Mouse (Mus musculus) heart, embryonic 11.5 days (tissue): ENCODE measurements around the gene Nnmt. TPM values are rescaled to one million over a fixed set of nuclear protein-coding genes. Genes with fewer than 3 reads are reported as not detected.

Experiments used
- ATAC-seq: fragments of 200-750 bp; cut with Nextera tagmentation; replicated peaks from 2 replicates; pipeline ENCODE4 v1.8.0; 2017; ENCODE audit warnings: moderate library complexity; ENCODE audit not compliant: insufficient number of reproducible peaks, low FRiP score, low TSS enrichment
- H3K27ac ChIP-seq: fragments of 300-500 bp; sonication (generic); 2 replicates; pipeline ENCODE4 v1.5.1; 2014; ENCODE audit warnings: mild to moderate bottlenecking, low read depth, low read length
- H3K27me3 ChIP-seq: fragments of 300-500 bp; sonication (generic); 2 replicates; pipeline ENCODE4 v1.6.1; 2014; ENCODE audit warnings: mild to moderate bottlenecking, low read length, mixed read lengths; ENCODE audit not compliant: control insufficient read depth, insufficient read depth
- H3K36me3 ChIP-seq: fragments of 300-500 bp; sonication (generic); 2 replicates; pipeline ENCODE4 v1.6.1; 2014; ENCODE audit warnings: mild to moderate bottlenecking, low read length, moderate library complexity, mixed read lengths; ENCODE audit not compliant: control insufficient read depth, insufficient read depth
- H3K4me1 ChIP-seq: fragments of 300-500 bp; sonication (generic); 2 replicates; pipeline ENCODE4 v1.6.1; 2014; ENCODE audit warnings: low read length; ENCODE audit not compliant: control insufficient read depth, insufficient read depth
- H3K4me2 ChIP-seq: fragments of 300-500 bp; sonication (generic); 2 replicates; pipeline ENCODE4 v1.6.1; 2014; ENCODE audit warnings: mild to moderate bottlenecking, moderate library complexity
- H3K4me3 ChIP-seq: fragments of 300-500 bp; sonication (generic); 2 replicates; pipeline ENCODE4 v1.5.1; 2014; ENCODE audit warnings: low read depth, low read length
- H3K9ac ChIP-seq: fragments of 300-500 bp; sonication (generic); 2 replicates; pipeline ENCODE4 v1.6.1; 2014; ENCODE audit warnings: mild to moderate bottlenecking, low read depth, low read length, moderate library complexity
- H3K9me3 ChIP-seq: fragments of 300-500 bp; sonication (generic); replicated peaks from 2 replicates; pipeline ENCODE4 v1.6.1; 2016; ENCODE audit warnings: low read length; ENCODE audit not compliant: control insufficient read depth
- WGBS: fragments of 180-500 bp; shearing (Covaris S2); extraction: QIAGEN DNeasy Blood & Tissue Kit; methylation state at CpG from one replicate; pipeline ENCODE4 v1.1.7; 2014; ENCODE audit not compliant: insufficient replicate concordance; 5-methylcytosine and 5-hydroxymethylcytosine counted together
- polyA plus RNA-seq: library from polyadenylated mRNA; unstranded; fragments of >200 nt; fragmentation: Nextera tagmentation; extraction: Ambion mirVana; gene quantifications from 2 replicates; pipeline ENCODE4 v1.2.1, GENCODE M21; 2014

Nnmt gene
- polyA plus RNA-seq, 1 experiment from 2014 or later = 3.4 TPM

GRCm38 (mm10) chr9:48604226-48604625, 727 bp downstream of the Nnmt start:
- Histone ChIP-seq H3K4me1 (no peaks in the 10 kb centered on the region), H3K4me3 (no peak overlapping the region), H3K36me3 (no peaks in the 10 kb centered on the region), H3K27ac (no peak overlapping the region), H3K9ac (no peak overlapping the region), H3K4me2 (no peak overlapping the region), H3K9me3 (no peaks in the 10 kb centered on the region), H3K27me3 (no peaks in the 10 kb centered on the region)
- ATAC-seq = no peak
- WGBS = 67% methylated on average over 1 of the region's 1 CpGs

DNA sequence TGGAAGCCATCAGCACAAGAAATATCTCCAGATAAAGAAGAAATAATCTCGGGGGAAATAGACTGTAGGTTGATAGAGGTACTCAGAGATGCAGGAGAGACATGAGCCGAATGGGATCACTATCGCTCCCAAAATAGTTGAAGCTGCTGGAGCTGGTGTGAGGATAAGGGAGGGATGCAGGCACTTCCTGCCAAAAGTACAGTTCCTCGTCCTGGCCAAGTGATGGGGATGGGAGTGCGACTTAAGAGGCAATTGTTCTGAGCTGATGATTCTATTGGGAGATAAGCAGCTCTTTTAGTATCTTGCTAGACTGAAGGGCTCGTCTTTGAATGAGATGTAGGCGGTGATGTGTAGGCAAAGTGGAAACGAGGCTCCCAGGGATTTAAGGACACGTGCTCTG, 4.1 kb downstream of the Nnmt start:
- Histone ChIP-seq H3K27me3 (no peaks in the 10 kb centered on the region), H3K4me3 (no peak overlapping the region), H3K9ac (no peak overlapping the region), H3K27ac (no peak overlapping the region), H3K4me2 (no peak overlapping the region), H3K4me1 (no peaks in the 10 kb centered on the region), H3K9me3 (no peaks in the 10 kb centered on the region), H3K36me3 (no peaks in the 10 kb centered on the region)
- WGBS = 63% methylated on average over 9 of the region's 9 CpGs
- ATAC-seq = no peak

GRCm38 (mm10) chr9:48600066-48600465, 4.9 kb downstream of the Nnmt start:
- H3K36me3 ChIP-seq = no peaks in the 10 kb centered on the region
- H3K9ac ChIP-seq = no peak overlapping the region
- no peaks in the 10 kb centered on the region for H3K27me3 ChIP-seq
- WGBS = 60% methylated on average over 2 of the region's 2 CpGs
- no peak for ATAC-seq
- H3K27ac ChIP-seq = no peak overlapping the region
- no peak overlapping the region for H3K4me3 ChIP-seq
- no peak overlapping the region for H3K4me2 ChIP-seq
- no peaks in the 10 kb centered on the region for H3K9me3 ChIP-seq
- H3K4me1 ChIP-seq = no peaks in the 10 kb centered on the region

DNA sequence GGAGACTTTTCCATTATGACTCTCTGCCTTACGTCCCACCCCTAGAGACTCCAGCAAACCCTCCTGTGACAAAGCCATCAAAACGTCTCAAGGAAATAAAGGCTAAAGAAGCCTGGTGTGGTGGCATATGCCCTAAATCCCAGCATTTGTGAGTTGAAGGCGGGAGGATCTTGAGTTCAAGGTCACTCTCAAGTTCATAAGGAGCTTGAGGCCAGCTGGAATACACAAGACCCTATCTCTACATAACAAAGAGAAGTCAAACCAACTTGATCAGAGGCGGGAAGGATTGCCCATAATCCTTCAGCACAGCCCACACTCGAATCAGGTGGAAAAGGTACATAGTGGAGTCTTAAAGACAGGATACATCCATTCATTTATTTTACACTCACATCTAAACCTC, 7.5 kb downstream of the Nnmt start:
- no peak overlapping the region for H3K27ac ChIP-seq
- no peaks in the 10 kb centered on the region for H3K36me3 ChIP-seq
- H3K4me2 ChIP-seq = no peak overlapping the region
- whole genome bisulfite sequencing = 70% methylated on average over 5 of the region's 5 CpGs
- no peaks in the 10 kb centered on the region for H3K27me3 ChIP-seq
- H3K9ac ChIP-seq = no peak overlapping the region
- no peak for ATAC-seq
- H3K4me1 ChIP-seq = no peaks in the 10 kb centered on the region
- H3K9me3 ChIP-seq = no peaks in the 10 kb centered on the region
- H3K4me3 ChIP-seq = no peak overlapping the region

DNA sequence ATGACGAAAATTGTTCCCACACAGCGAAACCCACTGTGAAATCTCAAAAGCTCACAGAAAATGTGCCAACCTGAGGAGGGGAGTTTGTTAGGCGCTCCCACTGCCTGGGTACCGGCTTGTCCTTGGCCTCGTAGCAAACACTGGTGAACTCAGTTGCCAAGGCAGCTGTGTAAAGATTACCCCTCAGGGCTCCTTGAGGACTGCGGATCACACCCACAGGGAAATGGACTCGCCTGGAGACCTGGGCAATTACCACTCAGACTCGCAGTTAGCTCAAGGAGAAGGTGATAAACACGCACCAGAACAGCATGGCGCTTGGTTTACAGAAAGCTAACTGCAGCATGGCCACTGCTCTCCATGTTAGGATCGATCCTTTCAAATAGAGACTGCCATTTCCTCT, 8.0 kb downstream of the Nnmt start:
- ATAC-seq = no peak
- H3K36me3 ChIP-seq = no peaks in the 10 kb centered on the region
- no peaks in the 10 kb centered on the region for H3K9me3 ChIP-seq
- H3K27ac ChIP-seq = no peak overlapping the region
- no peak overlapping the region for H3K4me3 ChIP-seq
- H3K9ac ChIP-seq = no peak overlapping the region
- 68% methylated on average over 11 of the region's 11 CpGs for WGBS
- no peaks in the 10 kb centered on the region for H3K4me1 ChIP-seq
- no peak overlapping the region for H3K4me2 ChIP-seq
- no peaks in the 10 kb centered on the region for H3K27me3 ChIP-seq

DNA sequence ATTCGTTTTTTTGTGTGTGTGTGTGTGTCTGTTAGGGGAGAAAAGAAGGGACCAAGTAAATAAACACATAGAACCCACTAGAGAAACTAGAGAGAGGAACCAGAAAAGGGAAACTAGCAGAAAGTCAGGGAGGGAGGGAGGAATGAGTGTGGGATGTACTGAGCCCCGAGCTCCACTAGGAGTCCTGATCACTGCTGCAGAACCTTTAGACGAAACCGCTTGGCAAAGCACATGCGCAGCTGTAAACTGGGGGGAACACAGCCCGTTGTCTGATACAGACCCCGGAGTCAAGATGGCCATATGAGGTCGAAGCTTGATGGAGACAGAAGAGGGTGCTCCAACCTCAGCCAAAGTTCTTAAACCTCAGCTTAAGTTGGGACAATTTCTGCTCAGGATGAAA, 11.0 kb downstream of the Nnmt start:
- WGBS = 59% methylated on average over 8 of the region's 8 CpGs
- ATAC-seq = no peak
- H3K36me3 ChIP-seq = no peaks in the 10 kb centered on the region

DNA sequence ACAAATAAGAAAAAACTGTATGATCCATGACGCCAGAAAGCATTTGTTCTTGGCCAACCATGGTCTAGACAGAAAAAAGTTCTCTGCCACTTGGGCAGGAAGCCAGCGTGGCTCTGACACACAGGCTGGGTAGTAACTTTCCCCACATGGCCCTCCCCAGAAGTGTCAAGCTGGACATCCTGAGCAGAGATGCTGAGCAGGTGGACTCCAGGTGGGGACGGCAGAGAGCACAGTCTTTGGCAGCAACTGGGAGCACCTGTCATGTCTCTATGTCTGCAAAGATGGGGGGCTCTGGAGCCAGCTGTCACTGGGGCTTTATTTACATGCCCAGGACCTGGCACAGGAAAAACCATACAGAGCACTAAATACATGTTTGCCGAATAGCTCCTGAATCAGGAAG, 14.3 kb downstream of the Nnmt start:
- Histone ChIP-seq H3K9ac (no peak overlapping the region), H3K27ac (no peak overlapping the region), H3K9me3 (no peaks in the 10 kb centered on the region), H3K36me3 (no peaks in the 10 kb centered on the region), H3K27me3 (no peaks in the 10 kb centered on the region), H3K4me3 (no peak overlapping the region), H3K4me1 (no peaks in the 10 kb centered on the region), H3K4me2 (no peak overlapping the region)
- WGBS = 78% methylated on average over 4 of the region's 4 CpGs
- no peak for ATAC-seq

More for the DNA sequence above, 11.0 kb downstream of the Nnmt start:
- no peak overlapping the region for H3K27ac ChIP-seq
- no peaks in the 10 kb centered on the region for H3K9me3 ChIP-seq
- H3K27me3 ChIP-seq = no peaks in the 10 kb centered on the region
- no peak overlapping the region for H3K4me3 ChIP-seq
- H3K4me2 ChIP-seq = no peak overlapping the region
- no peaks in the 10 kb centered on the region for H3K4me1 ChIP-seq
- no peak overlapping the region for H3K9ac ChIP-seq

- H3K27me3 ChIP-seq = no peaks in the 10 kb centered on the region
- H3K27ac ChIP-seq = no peak overlapping the region
- H3K9ac ChIP-seq = no peak overlapping the region
- WGBS = 7% methylated on average over 4 of the region's 4 CpGs
- no peak overlapping the region for H3K4me3 ChIP-seq
- no peaks in the 10 kb centered on the region for H3K36me3 ChIP-seq
- no peak overlapping the region for H3K4me2 ChIP-seq
- no peaks in the 10 kb centered on the region for H3K4me1 ChIP-seq
- H3K9me3 ChIP-seq = no peaks in the 10 kb centered on the region
- ATAC-seq = no peak
Measured at GRCm38 (mm10) chr9:48586332-48586731, 18.6 kb downstream of the Nnmt start.

DNA sequence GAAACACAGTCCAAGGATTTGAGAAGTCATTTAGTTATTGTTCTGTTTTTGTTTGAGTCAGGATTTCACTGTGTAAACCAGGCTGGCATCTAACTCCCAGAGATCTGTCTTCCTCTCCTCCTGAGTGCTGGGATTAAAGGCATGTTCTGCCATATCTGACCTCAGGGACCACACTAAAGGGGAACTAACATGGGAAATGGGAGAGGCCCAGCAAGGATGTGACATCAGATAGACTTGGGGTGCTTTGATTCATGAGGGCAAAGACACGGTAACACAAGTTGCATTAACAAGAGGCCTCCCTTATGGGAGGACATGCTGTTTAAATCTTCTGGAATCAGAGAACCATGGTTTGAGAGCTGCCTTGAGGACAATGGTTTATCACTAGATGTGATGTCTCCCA, 24.1 kb downstream of the Nnmt start:
- Histone ChIP-seq H3K4me3 (no peak overlapping the region), H3K4me1 (no peaks in the 10 kb centered on the region), H3K9ac (no peak overlapping the region), H3K36me3 (no peaks in the 10 kb centered on the region), H3K27me3 (no peaks in the 10 kb centered on the region), H3K9me3 (no peaks in the 10 kb centered on the region), H3K4me2 (no peak overlapping the region), H3K27ac (no peak overlapping the region)
- WGBS = 58% methylated on average over 1 of the region's 1 CpGs
- ATAC-seq = no peak
